In genomic region chr7:12792624-12793023, GRCm38 (mm10) we compare ENCODE assay signal across 29 mouse cellular contexts. TPM values are rescaled to one million over a fixed set of nuclear protein-coding genes. Genes with fewer than 3 reads are reported as not detected.
"Had no signal": no experiment of that assay in that cellular context is flagged by ENCODE, and none has a peak within 500 bp of the region (broad histone marks: within the 10 kb centered on the region; RNA-seq: fewer than 3 reads in every experiment).

No protein-coding gene starts in this region.

RNA-seq across cellular contexts. Expression of gene Vmn2r56, which starts 57.8 kb away (rescaled TPM):
- total RNA-seq: gastrocnemius, adult 2 months; gastrocnemius, postnatal 10 days; gastrocnemius, postnatal 25 days; gastrocnemius, postnatal 4 days; heart, adult 18-20 months; heart, adult 8-10 months; heart, postnatal 10 days; heart, postnatal 25 days; layer of hippocampus, postnatal 14 days; layer of hippocampus, postnatal 36 days; left cerebral cortex, adult 18-20 months had no signal
- polyA plus RNA-seq: frontal cortex, adult 2 months; heart, embryonic 10.5 days; heart, embryonic 12.5 days; heart, embryonic 14.5 days; heart, embryonic 16.5 days; hindbrain, embryonic 11.5 days; hindbrain, embryonic 13.5 days; hindbrain, postnatal 0 days; intestine, embryonic 14.5 days; intestine, embryonic 16.5 days; kidney, adult 2 months; kidney, embryonic 15.5 days; kidney, postnatal 0 days; large intestine, adult 2 months; limb, embryonic 12.5 days; limb, embryonic 14.5 days; liver, embryonic 11.5 days; liver, embryonic 13.5 days had no signal
